Mouse (Mus musculus) intestine, embryonic 14.5 days (tissue): Measurements from ENCODE around the gene Cdr2. TPM values are rescaled to one million over a fixed set of nuclear protein-coding genes. Genes with fewer than 3 reads are reported as not detected.

Experiments used
- ATAC-seq: fragments of 200-750 bp; cut with Nextera tagmentation; replicated peaks from 2 replicates; pipeline ENCODE4 v1.8.0; 2017; ENCODE audit warnings: low read depth, moderate number of reproducible peaks, moderate TSS enrichment, moderate library complexity; ENCODE audit not compliant: low FRiP score, low TSS enrichment
- DNase-seq: peaks from one replicate; pipeline ENCODE4 v3.0.0-alpha.2; 2018; ENCODE audit warnings: low spot score
- H3K27ac ChIP-seq: fragments of 300-500 bp; sonication (generic); 2 replicates; pipeline ENCODE4 v1.5.1; 2014; ENCODE audit warnings: low read depth, mild to moderate bottlenecking, control low read depth
- H3K27me3 ChIP-seq: fragments of 300-500 bp; sonication (generic); replicated peaks from 2 replicates; pipeline ENCODE4 v1.6.1; 2014; ENCODE audit warnings: low read length, control low read depth; ENCODE audit not compliant: control insufficient read depth, insufficient read depth
- H3K36me3 ChIP-seq: fragments of 300-500 bp; sonication (generic); 2 replicates; pipeline ENCODE4 v1.6.1; 2014; ENCODE audit warnings: low read length, control low read depth; ENCODE audit not compliant: control insufficient read depth, insufficient read depth
- H3K4me1 ChIP-seq: fragments of 300-500 bp; sonication (generic); replicated peaks from 2 replicates; pipeline ENCODE4 v1.6.1; 2014; ENCODE audit warnings: low read length, control low read depth, mixed read lengths; ENCODE audit not compliant: control insufficient read depth, insufficient read depth
- H3K4me2 ChIP-seq: fragments of 300-500 bp; sonication (generic); 2 replicates; pipeline ENCODE4 v1.6.1; 2014; ENCODE audit warnings: low read length
- H3K4me3 ChIP-seq: fragments of 300-500 bp; sonication (generic); 2 replicates; pipeline ENCODE4 v1.5.1; 2014; ENCODE audit warnings: low read depth, low read length, control low read depth, mixed read lengths
- H3K9ac ChIP-seq: fragments of 300-500 bp; sonication (generic); 2 replicates; pipeline ENCODE4 v1.6.1; 2014; ENCODE audit warnings: mild to moderate bottlenecking, low read length
- H3K9me3 ChIP-seq: fragments of 300-500 bp; sonication (generic); 2 replicates; pipeline ENCODE4 v1.6.1; 2016; ENCODE audit warnings: low read length, control low read depth; ENCODE audit not compliant: control insufficient read depth
- WGBS: fragments of 180-500 bp; shearing (Covaris S2); extraction: QIAGEN DNeasy Blood & Tissue Kit; methylation state at CpG from one replicate; pipeline ENCODE4 v1.1.7; 2014; 5-methylcytosine and 5-hydroxymethylcytosine counted together
- polyA plus RNA-seq: library from polyadenylated mRNA; unstranded; fragments of >200 nt; fragmentation: Nextera tagmentation; extraction: Ambion mirVana; gene quantifications from 2 replicates; pipeline ENCODE4 v1.2.1, GENCODE M21; 2014

Gene Cdr2
- polyA plus RNA-seq, 1 experiment from 2014 or later: 13.7 TPM

DNA sequence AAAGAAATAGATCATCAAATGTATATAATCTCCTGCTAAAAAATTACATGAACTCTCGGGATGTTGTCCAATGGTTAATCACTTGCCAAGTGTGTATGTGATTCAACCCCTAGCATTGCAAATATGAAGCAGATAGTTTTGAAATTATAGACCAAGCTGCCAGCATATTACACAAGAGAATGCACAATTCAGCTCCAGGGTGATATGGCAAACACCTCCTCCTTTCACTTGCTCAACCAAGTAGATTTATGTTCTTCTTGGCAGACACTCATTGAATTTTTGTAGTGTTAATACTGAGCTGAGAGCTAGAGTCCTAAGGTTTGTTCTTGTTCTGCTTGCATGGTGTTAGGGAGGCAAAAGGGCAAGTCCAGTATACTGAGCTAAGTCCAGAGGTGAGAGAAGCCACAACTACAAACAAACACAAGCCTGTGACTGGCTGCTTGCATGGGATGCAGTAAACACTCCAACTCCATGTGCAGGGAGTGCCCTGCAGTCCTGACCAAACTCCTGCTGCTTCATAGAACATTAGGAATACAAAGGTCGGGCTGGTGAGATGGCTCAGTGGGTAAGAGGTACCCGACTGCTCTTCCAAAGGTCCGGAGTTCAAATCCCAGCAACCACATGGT is 21.8 kb upstream of the Cdr2 start:
- Histone ChIP-seq H3K4me1 (no peaks in the 10 kb centered on the region), H3K4me3 (no peak overlapping the region), H3K9me3 (no peaks in the 10 kb centered on the region), H3K4me2 (no peak overlapping the region), H3K9ac (no peak overlapping the region), H3K36me3 (no peaks in the 10 kb centered on the region), H3K27me3 (no peaks in the 10 kb centered on the region), H3K27ac (no peak overlapping the region)
- ATAC-seq (no peak), DNase-seq (no peak)
- 70% methylated on average over 4 of the region's 4 CpGs for WGBS

DNA sequence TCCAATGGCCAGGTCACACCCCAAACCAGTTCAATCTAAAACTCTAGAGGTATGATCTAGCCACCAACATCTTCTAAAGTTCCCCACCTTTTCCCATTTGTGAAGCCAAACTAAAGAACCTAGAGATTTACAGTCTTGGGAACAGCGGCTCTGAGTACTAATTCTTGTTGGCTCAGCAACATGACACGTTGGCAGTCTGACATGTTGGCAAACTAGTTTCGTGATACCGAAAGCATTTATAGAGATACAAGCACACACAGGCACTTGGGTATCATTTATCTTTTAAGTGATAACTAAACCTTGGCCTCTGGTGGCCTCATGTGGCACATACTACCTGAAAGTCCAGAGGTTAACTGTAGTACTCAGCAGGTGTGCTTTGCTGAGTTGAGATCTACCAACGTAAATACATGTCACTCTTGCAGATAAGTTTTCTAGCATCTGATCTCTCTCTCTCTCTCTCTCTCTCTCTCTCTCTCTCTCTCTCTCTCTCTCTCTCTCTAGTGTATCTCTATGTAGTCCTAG is 20.4 kb upstream of the Cdr2 start:
- Histone ChIP-seq H3K4me3 (no peak overlapping the region), H3K9ac (no peak overlapping the region), H3K4me2 (no peak overlapping the region), H3K9me3 (no peaks in the 10 kb centered on the region), H3K4me1 (no peaks in the 10 kb centered on the region), H3K27me3 (no peaks in the 10 kb centered on the region), H3K36me3 (no peaks in the 10 kb centered on the region), H3K27ac (no peak overlapping the region)
- DNase-seq: no peak
- 83% methylated on average over 5 of the region's 5 CpGs for WGBS
- no peak for ATAC-seq

DNA sequence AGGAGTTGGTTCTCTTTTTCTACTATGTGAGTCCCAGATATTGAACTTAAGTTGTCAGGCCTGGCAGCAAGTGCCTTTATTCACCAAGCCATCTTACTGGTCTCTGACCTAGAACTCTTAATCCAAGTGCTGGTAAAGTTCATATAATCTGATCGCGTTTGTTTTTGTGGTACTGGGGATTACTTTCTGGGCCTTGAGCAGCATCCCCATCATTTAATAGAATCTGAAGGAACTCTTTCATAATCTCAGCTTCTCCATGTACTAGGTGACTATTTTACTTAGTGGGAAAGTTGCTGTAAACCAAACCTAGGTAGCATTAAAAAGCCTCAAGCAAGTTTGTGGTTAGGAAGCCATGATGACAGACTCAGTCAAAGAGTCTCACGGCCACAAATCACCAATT is 19.8 kb upstream of the Cdr2 start:
- Histone ChIP-seq H3K4me1 (no peaks in the 10 kb centered on the region), H3K27me3 (no peaks in the 10 kb centered on the region), H3K4me2 (no peak overlapping the region), H3K36me3 (no peaks in the 10 kb centered on the region), H3K27ac (no peak overlapping the region), H3K9me3 (no peaks in the 10 kb centered on the region), H3K4me3 (no peak overlapping the region), H3K9ac (no peak overlapping the region)
- ATAC-seq (no peak), DNase-seq (no peak)
- WGBS: 85% methylated on average over 3 of the region's 3 CpGs

DNA sequence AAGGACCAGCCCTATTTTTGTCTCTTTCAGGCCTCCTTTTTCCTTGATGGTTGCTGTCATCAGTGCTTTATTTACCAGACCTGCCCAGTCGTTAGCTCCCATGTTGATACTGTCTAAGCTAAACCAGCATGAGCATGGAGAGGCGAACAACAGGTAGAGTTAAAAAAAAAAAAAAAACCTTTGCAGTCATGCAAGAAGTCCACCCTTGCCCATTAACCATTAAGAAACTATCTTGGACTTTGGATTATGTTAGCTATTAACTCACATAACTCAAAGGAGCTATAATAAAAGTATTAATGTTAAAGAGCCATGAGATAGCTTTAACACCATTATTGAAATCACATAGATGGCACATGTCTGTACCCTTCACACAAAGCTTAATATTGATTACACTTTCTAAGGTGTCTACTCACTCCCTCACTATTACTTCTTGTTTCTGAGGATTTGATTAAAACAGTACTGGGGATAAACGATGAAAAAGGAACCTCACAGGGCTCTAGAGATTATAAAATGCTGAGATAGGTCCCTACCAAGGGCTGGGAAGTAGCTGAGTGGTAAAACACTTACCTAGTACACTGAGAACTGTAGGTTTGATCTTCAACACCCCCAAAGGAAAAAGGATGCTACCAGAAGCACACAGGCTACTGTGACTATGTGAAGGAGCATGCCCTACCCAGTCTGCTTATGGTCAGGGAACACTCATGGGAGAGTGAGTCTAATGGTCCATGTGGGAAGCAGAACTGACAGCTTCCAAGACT is 18.1 kb upstream of the Cdr2 start:
- DNase-seq (no peak), ATAC-seq (peak; percentile 61; the same call in 1 of the 2 replicates)
- Histone ChIP-seq H3K4me2 (no peak overlapping the region), H3K4me1 (no peaks in the 10 kb centered on the region), H3K36me3 (no peaks in the 10 kb centered on the region), H3K27me3 (no peaks in the 10 kb centered on the region), H3K4me3 (no peak overlapping the region), H3K27ac (no peak overlapping the region), H3K9me3 (no peaks in the 10 kb centered on the region), H3K9ac (no peak overlapping the region)
- 59% methylated on average over 3 of the region's 3 CpGs for WGBS

DNA sequence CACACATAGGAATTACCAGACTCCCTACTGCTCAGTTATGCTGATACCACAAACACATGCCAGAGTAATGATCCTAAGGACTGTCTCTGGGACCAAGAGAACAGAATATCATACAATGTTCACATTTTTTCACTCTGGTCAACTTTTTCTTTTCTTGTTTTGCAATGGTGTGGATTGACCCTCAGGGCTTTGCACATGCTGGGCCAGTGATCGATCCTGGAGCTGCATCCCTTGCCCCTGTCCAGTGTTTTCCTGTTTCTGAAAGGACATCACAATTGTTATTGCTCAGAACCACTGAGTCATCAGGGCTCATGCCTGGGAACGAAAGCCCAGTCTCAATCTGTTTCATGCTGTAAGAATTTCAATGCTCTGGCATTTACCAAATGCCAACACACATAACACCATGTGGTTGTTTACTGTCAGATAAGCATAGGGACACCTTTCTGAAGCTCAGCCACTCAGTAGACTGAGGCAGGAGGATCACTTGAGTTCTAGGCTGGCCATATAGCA is 17.0 kb upstream of the Cdr2 start:
- no peak overlapping the region for H3K4me2 ChIP-seq
- no peaks in the 10 kb centered on the region for H3K27me3 ChIP-seq
- no peak for DNase-seq
- H3K9me3 ChIP-seq: no peaks in the 10 kb centered on the region
- 75% methylated on average over 2 of the region's 2 CpGs for WGBS
- H3K27ac ChIP-seq: no peak overlapping the region
- no peak for ATAC-seq
- no peak overlapping the region for H3K9ac ChIP-seq
- H3K4me3 ChIP-seq: no peak overlapping the region
- H3K36me3 ChIP-seq: no peaks in the 10 kb centered on the region
- no peaks in the 10 kb centered on the region for H3K4me1 ChIP-seq

DNA sequence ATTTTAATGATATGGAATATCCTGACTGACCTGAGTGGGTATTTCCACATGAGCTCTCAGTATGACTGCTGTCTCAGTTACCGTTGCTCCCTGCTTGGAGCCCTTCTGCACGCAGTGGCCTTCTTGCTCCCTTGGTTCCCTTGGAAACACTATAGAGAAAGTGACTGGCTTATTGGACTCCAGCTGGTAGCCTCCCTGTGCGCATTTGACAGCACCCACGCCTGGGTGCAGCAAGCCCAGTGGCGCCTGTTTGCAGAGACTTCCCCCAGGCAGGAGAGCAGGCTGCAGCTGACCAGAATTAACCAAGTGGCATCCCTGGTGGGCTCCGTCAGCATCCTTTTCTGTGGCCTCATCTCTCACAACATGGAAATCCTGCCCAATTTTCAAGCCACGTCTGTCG is 9.1 kb upstream of the Cdr2 start:
- whole genome bisulfite sequencing: 75% methylated on average over 8 of the region's 8 CpGs
- ATAC-seq: no peak

DNA sequence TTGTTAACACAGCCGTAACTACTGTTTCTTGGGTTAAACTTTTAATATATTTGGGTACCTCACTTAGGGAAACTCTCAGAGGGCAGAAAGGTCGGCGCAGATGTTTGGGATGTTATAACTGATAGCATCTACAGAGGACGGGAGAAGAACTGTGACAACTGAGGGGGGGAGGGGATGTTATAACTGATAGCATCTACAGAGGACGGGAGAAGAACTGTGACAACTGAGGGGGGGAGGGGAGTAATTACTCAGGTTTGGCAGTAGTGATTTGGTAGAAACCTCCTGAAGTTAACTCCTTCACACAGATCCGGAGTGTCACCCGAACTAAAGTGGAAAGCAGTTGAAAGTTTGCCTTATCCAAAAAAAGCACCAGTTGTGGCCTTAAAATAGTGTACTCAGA is 856 bp upstream of the Cdr2 start:
- peak; percentile 17; the same call in 1 of the 2 replicates for ATAC-seq
- Histone ChIP-seq H3K9me3 (no peaks in the 10 kb centered on the region), H3K27ac (peak overlapping the region; percentile 70; the same call in 1 of the 2 replicates), H3K36me3 (no peaks in the 10 kb centered on the region), H3K4me3 (peak overlapping the region; percentile 87), H3K9ac (peak overlapping the region; percentile 74), H3K4me1 (peaks cover 10% of the 10 kb centered on the region; the same call in 1 of the 2 replicates), H3K27me3 (0 out of 2 replicates have a peak, but pooled peaks cover 4% of the 10 kb centered on the region), H3K4me2 (peak overlapping the region; percentile 91)
- 7% methylated on average over 7 of the region's 7 CpGs for WGBS
- no peak for DNase-seq

More for the DNA sequence above, 9.1 kb upstream of the Cdr2 start:
- H3K4me3 ChIP-seq: no peak overlapping the region
- no peaks in the 10 kb centered on the region for H3K4me1 ChIP-seq
- no peak overlapping the region for H3K9ac ChIP-seq
- no peak overlapping the region for H3K27ac ChIP-seq
- H3K27me3 ChIP-seq: no peaks in the 10 kb centered on the region
- H3K36me3 ChIP-seq: no peaks in the 10 kb centered on the region
- no peaks in the 10 kb centered on the region for H3K9me3 ChIP-seq
- no peak overlapping the region for H3K4me2 ChIP-seq
- DNase-seq: no peak

DNA sequence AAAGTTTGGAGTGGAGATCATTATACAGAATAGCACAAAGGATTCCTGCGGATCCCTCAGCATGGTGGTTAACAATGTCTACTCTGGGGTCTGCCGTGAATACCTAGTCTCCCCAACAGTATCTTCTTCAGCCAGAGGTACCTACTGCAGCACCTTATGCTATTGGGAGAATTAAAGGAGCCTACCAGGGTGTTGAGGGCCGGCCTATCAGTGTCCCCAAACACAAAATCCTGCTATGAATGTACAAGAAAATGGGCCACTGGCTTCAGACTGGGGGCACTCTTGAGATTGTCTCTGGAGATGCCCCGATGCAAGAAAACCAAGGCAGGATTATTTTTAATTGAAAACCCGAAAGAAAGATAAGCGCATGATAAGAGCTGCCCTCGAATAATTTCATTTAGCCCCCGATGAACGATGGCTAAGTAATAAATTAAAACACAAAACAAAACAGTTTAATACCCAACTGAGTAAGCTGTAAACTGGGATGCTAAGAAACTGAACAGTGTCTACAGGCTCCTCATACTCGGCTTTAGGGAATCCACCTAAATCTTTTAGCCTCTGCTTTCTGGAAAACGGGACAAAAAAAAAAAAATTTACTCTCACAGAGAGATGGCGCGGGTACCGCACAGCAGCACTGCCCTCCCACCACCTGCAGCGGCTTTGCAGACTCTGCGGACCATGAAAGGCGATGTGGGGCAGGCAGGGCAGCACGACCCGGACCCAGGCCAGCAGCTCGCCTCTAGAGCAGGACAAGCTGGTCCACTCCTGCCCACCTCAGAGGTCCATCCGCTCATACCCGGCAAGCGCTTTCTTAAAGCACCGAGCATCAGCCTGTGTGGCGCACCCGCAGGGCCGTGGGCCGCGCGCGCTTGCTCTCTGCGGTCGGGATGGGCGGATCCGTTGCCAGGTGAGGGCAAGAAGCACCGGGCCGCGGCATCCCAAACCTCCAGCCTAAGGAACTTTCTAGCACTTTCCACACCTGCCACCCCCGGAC is 884 bp downstream of the Cdr2 start:
- Histone ChIP-seq H3K36me3 (no peaks in the 10 kb centered on the region), H3K9me3 (no peaks in the 10 kb centered on the region), H3K4me3 (peak overlapping the region; percentile 87), H3K27me3 (0 out of 2 replicates have a peak, but pooled peaks cover 4% of the 10 kb centered on the region), H3K4me2 (peak overlapping the region; percentile 74), H3K9ac (peak overlapping the region; percentile 75), H3K27ac (peak overlapping the region; percentile 59; the same call in 1 of the 2 replicates), H3K4me1 (peaks cover 23% of the 10 kb centered on the region; the same call in 1 of the 2 replicates)
- WGBS: 5% methylated on average over 39 of the region's 39 CpGs
- ATAC-seq (peak; percentile 54), DNase-seq (peak; percentile 82)
